Mouse (Mus musculus) frontal cortex, postnatal 36 days (tissue): ENCODE results near the gene Rab22a.

ENCODE experiments used
- DNase-seq, 2 experiments: peaks; one replicate each; pipeline ENCODE4 v3.0.0; 2022; ENCODE audit warnings: low spot score in 2 of 2

Rab22a gene

GRCm38 (mm10) chr2:173722251-173722857, 62.8 kb downstream of the Rab22a start:
- no peak for DNase-seq

DNA sequence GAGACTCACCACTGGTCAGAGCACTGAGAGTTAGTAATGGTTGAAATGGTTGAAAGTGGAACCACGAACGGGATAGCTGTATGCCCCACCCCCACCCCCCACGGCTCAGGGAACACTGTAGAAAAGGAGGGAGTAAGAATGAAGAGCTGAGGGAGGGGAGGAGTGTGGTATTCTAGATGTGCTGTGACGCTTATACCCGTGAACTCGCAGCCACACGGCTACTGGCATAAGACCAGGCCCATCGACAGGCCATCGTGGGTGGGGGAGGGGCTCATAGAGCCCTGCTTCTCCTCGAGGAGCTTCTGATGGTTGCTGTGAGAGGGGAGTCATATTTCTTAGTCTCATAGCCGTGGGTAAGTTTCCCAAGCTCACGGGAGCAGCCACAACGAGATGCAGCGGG, 64.8 kb downstream of the Rab22a start:
- DNase-seq: no peak

DNA sequence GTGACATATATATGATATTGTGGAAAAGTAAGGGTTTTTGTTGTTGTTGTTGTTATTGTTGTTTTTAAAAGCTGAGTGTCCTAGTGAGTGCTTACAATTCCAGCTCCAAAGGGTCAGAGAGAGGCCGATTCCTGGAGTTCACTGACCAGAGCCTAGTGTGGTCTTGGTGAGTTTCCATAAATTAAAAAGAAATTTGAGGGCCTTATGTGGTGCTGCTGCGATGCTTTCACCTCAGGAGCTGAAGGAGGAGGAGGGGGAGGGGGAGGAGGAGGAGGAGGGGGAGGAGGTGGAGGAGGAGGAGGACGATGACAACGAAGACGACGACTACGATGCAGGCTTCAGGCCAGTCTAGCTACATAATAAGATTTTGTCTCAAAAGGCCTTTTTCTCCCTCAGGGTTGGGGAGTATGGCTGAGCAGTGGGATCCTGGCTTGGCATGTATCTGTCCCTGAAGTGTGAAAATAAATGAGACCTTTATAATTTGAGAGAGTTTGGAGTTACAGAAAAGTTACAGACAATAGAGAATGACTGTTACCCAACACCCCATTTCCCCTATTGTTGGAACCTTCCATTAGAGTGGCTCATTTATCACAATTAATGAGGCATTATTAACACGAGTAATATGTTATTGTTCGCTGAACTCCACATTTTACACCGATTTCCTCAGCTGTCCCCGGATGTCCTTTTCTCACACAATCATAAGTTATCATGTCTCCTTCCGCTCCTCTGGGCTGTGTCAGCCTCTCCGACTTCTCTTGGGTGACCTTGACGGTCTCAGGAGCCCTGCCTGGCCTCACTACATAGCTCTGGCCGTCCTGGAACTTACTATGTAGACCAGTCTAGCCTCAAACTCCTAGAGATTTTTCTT, 65.6 kb downstream of the Rab22a start:
- no peak for DNase-seq

DNA sequence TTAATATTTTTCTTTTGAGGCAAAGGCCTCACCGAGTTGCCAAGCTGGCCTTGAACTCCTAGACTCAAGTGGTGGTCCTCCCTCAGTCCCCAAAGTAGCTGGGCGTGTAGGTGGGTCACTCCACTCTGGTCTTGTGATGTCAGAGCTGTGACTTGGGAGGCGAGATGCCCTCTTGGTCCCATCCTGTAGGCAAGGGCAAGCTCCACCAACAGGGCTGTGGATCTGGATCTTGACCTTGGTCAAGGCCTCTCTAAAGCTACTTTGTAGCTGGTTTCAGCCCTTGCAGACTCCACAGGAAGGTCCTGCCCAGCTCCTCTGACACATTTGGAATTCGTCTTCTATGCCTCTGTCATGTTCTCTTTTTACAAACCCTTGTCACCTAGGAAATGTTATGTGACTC, 66.3 kb downstream of the Rab22a start:
- DNase-seq: no peak

DNA sequence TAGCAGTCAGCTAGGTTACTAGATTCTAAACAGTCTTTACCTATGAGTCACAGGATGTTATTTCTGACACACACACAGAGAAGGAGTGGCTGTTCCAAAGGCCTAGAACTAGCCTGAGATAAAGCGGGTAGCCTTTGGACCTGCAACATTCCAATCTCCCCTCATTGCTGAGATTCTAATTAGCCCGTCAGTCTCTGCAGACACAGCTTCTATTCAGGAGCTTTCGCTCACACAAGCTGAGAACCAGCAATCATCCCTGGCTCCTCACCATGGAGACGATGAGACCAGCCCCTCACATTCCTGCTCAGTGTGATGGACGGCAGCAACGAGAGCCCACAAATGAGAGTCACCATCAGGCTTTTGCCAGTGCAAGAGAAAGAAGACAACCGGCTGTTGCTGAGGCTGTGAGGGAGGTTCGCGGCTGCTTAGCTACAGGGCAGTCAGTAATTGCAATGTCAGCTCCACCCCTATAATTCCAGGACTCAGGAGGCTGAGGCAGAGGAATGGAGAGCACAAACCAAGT, 70.9 kb downstream of the Rab22a start:
- peak in 1 of 2 experiments; percentile 9 for DNase-seq

- DNase-seq: no peak
Measured at GRCm38 (mm10) chr2:173734426-173734825, 74.9 kb downstream of the Rab22a start.

- peak; percentile 99 to 100 for DNase-seq
Measured at GRCm38 (mm10) chr2:173737222-173737989, 77.8 kb downstream of the Rab22a start, which contains the start of gene Vapb. Gene Vapb, plus strand, starts transcription at chr2:173737511.

DNA sequence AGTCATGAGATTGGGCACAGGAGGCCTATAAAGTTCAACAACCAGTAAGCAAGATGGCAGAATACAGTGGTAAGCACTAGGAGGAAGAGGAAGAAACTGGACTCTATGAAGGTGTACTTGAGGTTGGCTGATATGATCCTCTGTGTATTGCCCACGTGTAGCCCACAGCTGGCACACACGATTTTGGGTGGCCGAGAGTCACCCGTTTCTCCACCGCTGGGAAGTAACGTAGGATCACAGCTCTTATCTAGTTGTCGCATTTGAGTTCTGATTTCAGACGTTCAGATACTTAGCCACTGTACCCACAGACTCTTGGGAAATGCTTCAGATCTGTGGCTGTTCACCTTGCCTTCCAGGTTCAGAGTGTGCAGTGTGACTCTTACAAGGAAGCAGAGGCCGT, 78.7 kb downstream of the Rab22a start:
- DNase-seq: no peak

- DNase-seq: no peak
Measured at GRCm38 (mm10) chr2:173739107-173739506, 79.5 kb downstream of the Rab22a start.

DNA sequence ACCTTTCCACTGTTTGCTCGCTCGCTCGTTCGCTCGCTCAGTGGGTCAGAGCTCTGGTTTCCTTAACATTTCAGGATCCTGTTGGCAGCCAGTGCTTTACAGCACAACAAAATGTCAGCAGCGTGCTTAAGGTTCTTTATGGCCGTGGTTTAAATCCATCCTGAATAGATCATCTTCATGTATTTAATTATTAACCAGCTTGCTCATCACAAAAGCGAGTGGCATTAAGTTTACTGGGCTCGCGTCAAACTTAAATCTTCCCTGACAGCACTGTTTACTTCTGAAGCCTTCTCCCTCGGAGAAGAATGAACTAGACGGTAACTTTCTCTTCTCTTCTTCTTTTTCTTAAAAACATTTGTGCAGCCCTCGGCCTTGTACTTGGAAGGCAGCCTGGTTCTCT, 82.5 kb downstream of the Rab22a start:
- no peak for DNase-seq

GRCm38 (mm10) chr2:173742744-173743143, 83.2 kb downstream of the Rab22a start:
- DNase-seq: no peak

GRCm38 (mm10) chr2:173744070-173744815, 84.7 kb downstream of the Rab22a start:
- DNase-seq: no peak

DNA sequence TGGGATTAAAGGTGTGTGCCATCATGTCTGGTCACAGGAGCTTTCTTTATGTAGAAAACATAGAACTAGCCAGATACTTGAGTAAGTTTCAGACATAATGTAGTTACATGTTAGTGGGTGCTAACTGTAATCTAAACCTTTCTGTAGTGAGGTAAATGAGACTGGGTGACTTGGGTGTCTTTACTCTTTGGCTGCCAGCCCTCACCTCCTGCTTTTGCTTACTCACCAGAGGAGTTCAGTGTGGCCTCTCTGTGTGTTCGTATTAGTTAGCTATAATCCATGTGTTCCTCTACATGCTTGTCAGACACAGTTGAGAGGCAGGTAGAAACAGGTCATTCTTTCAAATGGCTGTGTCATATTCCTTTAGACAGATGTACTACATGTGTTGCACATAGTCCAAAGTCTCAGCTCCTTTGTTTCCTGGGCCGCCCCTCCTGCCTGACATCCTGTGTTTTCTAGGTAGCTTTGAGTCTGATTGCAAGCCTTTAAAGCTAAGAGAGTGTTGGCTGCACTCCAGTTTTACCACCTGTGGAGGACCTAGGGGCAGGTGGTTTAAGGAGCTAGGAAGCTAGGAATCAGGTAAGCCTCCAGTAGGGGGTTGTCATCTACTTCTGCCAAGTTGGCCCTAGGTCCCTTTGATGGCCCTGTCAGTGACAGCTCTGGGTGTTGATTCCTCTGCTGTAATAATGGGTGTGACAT, 89.5 kb downstream of the Rab22a start:
- no peak for DNase-seq

DNA sequence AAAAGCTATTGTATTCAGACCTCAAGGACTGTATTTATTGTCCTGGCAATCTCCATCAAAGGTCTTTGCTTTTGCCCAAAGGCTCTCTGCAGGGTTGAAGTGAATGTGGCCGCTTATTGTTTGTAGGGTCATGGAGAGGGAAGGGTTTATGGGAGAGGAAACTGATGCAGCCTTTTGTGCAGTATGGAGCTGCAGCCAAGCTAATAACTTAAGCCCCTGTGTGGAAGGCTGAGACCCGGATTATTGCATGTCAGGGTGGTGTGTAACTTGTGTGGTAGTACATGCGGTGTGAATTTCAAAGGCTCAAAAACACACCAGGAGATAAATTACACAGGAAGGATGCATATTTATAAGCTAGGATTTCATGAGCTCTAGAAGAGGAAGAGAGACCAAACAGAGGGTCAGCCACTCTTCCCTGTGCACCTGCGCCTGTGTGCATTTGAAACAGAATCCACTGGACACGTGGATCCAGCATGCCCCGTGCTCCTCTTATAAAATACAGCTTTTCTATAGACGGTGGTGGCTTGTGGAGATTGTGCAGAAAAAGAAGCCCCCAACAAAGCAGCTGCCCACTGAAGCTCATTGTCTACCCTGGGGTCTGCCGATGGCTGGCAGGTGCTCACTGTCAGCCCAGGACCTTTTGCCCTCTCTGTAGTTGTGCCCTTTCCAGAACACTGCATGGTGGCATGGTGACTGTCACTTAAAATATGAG, 96.0 kb downstream of the Rab22a start:
- no peak for DNase-seq
